Mouse (Mus musculus): ENCODE data around the gene Ccr1l1. TPM values are rescaled to one million over a fixed set of nuclear protein-coding genes. Genes with fewer than 3 reads are reported as not detected.

The Ccr1l1 gene
- polyA plus RNA-seq, 1 experiment from 2014 or later = not detected

- no peak overlapping the region for H3K4me3 ChIP-seq (ENCODE audit: low read depth, low read length)
- no peaks in the 10 kb centered on the region for H3K36me3 ChIP-seq (ENCODE audit: control insufficient read depth, insufficient read depth, low read length)
- no peaks in the 10 kb centered on the region for H3K27me3 ChIP-seq (ENCODE audit: control insufficient read depth, insufficient read depth, low read depth, low read length)
- H3K27ac ChIP-seq (ENCODE audit: low read length) = no peak overlapping the region
- 58% methylated on average over 16 of the region's 16 CpGs for WGBS
- no peak overlapping the region for H3K4me2 ChIP-seq (ENCODE audit: low read length)
- H3K9me3 ChIP-seq (replicated peaks; ENCODE audit: control insufficient read depth, low read length, poor library complexity, severe bottlenecking) = no peaks in the 10 kb centered on the region
- H3K9ac ChIP-seq (ENCODE audit: low read depth, low read length) = no peak overlapping the region
- no peak for ATAC-seq
- H3K4me1 ChIP-seq (ENCODE audit: control insufficient read depth, insufficient read depth, low read length) = peaks cover 2% of the 10 kb centered on the region; the same call in 1 of the 2 replicates
Measured at GRCm38 (mm10) chr9:123927281-123927960, 50.8 kb downstream of the Ccr1l1 start.

Other genes with a start within 250 kb of the Ccr1l1 start
- gene Cxcr6, start 171.9 kb downstream of the Ccr1l1 start, polyA plus RNA-seq (2015; fragmentation: Nextera tagmentation; extraction: Ambion mirVana) = 0.28 TPM in 1 of 2 replicates, not detected in the other
- 18.1 and 18.2 TPM in 2 replicates for gene Fyco1, start 126.5 kb downstream of the Ccr1l1 start, polyA plus RNA-seq (2015; fragmentation: Nextera tagmentation; extraction: Ambion mirVana)
- gene Xcr1, start 116.4 kb downstream of the Ccr1l1 start, polyA plus RNA-seq (2015; fragmentation: Nextera tagmentation; extraction: Ambion mirVana) = 0.04 TPM in 1 of 2 replicates, not detected in the other
- 0.53 and 0.73 TPM in 2 replicates for gene Ccr1, start 9.7 kb downstream of the Ccr1l1 start, polyA plus RNA-seq (2015; fragmentation: Nextera tagmentation; extraction: Ambion mirVana)
- not detected in 2 replicates for gene Ccr3, start 43.6 kb upstream of the Ccr1l1 start, polyA plus RNA-seq (2015; fragmentation: Nextera tagmentation; extraction: Ambion mirVana)
- 0.20 TPM in 1 of 2 replicates, not detected in the other for gene Ccr2, start 123.5 kb upstream of the Ccr1l1 start, polyA plus RNA-seq (2015; fragmentation: Nextera tagmentation; extraction: Ambion mirVana)
- 0.57 and 1.8 TPM in 2 replicates for gene Ccr5, start 143.1 kb upstream of the Ccr1l1 start, polyA plus RNA-seq (2015; fragmentation: Nextera tagmentation; extraction: Ambion mirVana)

All from midbrain, embryonic 16.5 days (tissue).